Mouse (Mus musculus): ENCODE measurements around the gene Anp32b.
A peak's percentile ranks its signal among the peaks of the same experiment; 100 is the strongest.

The Anp32b gene

DNA sequence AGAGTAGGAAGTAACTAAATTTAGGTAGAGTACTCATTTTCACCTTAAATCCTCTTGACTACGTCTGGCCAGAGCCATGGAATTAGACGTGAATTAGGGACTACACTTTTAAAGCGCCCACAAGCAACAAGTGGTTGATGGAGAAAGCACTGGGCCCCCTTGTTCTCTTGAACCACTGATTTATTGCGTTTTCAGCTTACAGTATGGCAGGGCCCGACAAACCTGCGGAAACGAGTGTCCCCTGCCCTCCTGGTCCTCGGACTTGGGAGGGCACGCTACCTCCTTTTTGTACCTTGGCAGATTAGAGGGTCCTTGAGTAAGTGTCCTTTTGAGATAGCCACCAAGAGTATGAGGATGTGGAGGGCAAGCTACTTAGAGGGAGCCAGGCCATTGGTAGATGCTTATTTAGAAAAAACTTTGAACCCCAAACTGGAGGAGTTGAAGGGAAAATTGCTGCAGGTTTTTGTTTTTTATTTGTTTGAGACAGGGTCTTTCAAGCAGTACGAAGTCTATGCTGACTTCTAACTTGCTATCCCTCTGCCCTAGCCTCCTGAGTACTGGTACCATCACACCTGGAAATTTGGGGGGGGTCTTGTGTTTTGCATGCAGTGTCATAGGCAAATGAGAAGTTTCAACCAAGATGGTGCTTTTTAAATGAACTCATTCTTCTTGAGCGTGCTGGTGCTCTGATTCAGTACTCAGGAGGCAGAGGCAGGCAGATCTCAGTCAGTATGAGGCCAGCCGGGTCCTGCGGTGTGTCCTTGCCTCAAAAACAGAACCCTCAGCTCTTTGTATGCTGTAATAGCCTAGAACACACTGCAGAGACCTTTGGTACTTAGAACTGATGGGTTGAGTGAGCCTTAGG is 2.4 kb downstream of the Anp32b start:
- DNase-seq (ENCODE audit: low spot score): peak; percentile 12

DNA sequence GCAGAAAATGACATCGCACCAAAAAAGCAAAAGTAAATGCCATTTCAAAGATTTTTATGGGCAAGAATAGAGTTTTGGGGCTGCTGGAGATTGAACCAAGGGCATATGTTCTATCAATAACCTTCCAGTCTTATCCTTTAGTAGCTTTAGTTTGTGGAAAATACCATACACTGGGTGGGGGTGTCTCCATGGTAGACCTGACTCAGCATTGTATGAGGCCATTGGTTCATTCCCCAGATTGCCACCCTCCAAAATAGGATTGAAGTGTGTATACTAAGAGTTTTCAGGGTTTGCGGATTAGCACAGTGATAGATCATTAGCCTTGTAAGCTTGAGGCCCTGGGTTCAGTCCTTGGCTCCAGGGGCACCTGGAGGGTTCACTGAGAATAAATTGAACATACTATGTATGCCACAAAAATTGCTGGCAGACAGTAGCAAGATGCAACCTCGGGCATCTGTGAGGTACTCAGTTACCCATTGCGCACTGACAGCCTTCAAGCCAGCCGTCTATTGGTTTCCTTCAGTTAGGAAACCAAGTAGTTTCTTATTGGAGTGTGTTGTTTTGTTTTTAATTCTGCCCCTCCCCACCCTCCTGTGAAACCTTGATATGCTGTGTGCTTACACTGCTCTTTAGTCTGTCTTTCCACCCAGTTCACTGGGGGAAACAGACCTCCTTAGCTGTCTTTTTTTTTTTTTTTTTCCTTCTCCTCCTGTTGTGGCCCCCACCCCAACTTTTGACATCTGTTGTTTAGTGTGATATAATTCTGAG is 3.6 kb downstream of the Anp32b start:
- DNase-seq (ENCODE audit: low spot score): no peak

DNA sequence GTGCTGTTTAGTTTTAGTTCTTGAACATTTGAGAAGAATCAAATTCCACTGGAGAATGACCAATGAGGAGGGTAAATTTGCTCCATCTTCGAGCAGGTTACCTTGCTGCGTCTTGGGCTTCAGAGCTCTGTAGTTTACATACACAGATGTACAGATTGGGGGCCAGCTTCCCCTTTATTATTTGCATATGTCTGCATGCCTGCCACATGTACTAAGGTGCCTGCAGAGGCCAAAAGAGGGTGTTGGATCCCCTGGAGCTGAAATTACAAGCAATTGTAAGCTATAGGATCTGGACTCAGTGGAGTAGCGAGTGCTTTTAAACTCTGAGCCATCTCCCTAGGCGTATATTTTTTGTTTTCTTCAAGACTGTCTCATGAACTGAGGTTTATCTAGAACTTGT is 6.1 kb downstream of the Anp32b start:
- no peak for DNase-seq (ENCODE audit: low spot score)

DNA sequence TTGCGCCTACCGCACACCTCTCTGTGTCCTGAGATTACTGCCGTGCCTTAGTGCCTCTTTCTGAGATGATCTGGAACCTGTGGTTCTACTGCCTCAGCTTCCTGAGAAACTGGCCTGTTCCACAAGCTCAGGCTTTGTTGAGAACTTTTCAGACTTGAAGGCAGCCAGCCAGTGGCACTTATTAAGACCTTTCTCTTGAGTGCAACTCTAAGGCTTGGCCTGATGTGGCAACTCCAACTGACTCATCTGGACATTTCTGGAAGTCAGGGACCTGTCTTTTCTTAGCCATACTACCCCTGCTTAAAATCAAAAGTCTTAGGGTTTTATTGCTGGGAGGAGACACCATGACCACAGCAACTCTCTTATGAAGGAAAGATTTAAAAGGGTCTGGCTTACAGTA is 6.5 kb downstream of the Anp32b start:
- DNase-seq (ENCODE audit: low spot score): no peak

DNA sequence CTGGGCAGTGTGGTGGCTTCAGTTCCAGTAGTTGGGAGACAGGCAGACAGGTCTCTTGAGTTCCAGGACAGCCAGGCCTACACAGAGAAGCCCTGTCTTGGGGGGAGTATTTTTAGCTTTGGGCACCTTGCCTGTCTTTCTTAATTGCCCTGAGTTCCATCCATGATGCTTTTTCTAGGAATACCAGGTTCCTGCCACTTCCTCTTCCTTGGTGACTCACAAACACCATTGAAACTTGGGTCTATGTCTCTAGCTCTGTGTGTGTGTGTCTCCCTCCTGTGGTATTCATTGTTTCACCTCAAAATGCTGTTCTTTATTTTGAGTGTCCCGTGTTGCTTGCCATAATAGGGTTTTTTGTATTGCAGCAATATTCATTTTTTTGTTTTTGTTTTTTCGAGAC is 7.7 kb downstream of the Anp32b start:
- DNase-seq (ENCODE audit: low spot score): no peak

DNA sequence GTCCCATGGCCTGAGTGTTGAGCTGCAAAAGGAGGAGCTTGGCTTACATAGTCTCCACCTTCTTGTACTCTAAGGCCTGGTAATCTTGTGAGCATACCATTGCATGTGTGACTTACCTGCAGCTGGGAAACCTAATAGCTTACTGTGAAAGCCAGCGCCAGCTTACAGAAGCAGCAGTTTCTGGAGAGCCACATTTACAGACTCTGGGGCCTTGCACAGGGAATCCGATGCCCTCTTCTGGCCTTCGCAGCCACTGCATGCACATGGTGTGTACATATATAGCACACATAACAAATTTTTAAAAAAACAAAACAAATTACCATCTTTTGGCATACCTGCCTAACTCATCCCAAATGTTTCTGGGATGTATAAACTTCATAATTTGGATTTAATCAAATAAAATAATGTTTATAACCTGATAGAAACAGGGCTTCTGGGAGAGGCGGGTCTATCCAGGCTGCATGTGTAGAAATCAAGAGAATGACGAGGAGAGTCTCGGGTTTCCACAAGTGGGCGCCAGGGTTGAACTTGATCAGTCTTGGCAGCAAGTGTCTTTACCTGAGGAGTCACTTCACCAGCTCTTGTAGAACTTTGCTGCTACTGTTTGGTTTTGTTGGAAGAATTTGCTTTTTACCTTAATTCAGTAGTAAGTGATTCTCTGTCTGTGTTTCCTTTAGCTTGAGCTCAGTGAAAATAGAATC is 12.6 kb downstream of the Anp32b start:
- no peak for DNase-seq (ENCODE audit: low spot score)

DNA sequence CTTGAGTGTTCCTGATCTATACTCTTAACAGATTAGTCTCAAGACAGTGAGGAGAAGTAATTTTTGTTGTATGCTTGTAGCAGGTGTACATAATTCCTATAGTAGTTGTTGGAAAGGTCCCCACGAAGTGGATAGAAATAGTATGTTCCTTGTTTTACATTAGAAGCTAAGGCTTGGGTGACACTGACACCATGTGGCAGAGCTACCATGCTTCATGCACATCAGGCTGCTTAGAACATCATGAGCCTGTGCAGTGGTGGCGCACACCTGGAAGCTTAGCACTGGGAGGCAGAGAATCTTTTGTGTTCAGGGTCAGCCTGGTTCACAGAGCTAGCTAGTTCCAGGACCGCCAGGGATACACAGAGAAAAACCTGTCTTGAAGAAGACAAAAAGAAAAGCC is 15.0 kb downstream of the Anp32b start:
- no peak for DNase-seq (ENCODE audit: low spot score)

DNA sequence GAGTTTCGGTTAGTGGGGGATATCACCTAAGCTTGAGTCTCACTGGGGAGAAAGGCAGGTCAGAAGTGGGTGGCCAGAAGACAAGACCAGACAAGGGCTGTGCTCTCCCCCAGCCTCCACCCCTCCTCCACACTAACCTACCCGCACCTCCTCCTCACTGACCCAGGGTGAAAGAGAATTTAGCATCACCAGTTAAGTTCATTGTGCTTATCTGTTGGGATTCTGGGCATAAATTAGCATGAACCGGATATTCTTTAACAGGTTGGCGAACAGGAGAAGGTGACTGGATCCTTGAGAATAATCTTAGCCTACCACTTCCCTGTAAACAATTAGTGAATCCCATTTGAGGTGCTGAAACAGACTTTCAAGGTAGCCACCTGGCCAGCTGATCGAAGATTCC is 24.4 kb downstream of the Anp32b start:
- DNase-seq (ENCODE audit: low spot score): no peak

DNA sequence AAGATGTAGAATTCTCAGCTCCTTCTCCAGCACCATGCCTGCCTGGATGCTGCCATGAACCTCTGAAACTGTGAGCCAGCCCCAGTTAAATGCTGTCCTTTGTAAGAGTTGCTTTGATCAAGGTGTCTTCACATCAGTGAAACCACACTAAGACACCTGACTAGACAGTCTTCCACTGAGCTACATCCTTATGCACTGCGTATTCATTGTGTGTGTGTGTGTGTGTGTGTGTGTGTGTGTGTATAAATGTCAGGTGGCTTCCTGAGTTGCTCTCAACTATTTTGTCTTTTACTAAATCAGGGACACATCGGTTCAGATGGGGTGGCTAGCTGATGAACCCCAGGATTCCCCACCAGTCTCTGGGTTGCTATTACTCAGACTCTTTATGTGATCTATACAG is 28.4 kb downstream of the Anp32b start:
- DNase-seq (ENCODE audit: low spot score): no peak

DNA sequence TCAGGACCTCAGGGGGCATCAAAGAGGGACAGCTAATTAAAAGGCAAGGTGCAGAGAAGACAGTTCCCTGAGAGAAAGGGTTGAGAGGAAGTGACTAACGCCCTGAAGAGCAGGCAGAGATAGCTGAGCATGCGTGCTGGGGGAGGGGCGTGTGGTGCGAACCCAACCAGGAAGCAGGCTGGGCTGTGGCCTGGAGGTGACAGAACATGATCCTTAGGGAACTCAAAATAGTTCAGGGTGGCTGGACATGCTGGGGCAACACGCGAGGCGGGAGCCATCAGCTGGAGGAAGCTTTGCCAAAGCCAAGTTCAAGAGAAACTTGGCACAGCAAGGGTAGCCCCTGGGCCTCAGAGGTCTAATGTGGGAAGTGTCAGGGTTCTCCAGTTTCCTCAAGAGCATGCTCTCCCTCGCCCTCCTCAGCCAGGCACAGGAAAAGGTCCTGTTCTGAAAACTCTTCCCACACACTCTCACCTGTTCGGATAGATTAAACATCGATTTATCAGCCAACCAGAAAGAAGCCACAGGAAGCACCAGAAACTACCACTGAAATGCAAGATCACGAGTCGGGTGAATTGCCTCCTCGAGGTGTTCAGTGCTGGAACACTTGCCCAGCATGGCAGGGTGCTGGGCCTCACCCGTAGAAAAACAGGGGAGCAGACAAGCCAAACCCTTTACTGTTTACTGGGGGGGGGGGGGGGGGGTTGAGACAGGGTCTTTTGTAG is 35.2 kb downstream of the Anp32b start:
- peak; percentile 53 for DNase-seq (ENCODE audit: low spot score)

DNA sequence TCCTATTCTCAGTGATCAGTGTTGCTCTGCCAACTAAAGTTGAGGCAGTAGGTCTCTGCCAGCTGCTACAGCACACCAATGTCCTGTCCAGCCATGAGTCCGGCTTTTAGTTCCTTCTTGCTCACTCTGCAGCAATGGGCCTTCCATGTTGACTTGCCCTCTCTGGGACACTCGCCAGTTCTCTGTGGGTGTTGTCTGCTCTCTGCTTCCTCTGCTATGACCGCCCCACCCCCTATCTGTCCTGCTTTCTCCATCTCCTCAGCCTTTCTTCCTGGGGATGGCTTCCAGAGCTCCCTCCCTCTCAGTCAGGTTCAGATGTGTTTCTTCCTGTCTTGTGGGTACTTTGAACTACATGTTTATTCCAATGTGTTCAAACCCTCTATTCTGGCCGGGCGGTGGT is 36.6 kb downstream of the Anp32b start:
- DNase-seq (ENCODE audit: low spot score): no peak

DNA sequence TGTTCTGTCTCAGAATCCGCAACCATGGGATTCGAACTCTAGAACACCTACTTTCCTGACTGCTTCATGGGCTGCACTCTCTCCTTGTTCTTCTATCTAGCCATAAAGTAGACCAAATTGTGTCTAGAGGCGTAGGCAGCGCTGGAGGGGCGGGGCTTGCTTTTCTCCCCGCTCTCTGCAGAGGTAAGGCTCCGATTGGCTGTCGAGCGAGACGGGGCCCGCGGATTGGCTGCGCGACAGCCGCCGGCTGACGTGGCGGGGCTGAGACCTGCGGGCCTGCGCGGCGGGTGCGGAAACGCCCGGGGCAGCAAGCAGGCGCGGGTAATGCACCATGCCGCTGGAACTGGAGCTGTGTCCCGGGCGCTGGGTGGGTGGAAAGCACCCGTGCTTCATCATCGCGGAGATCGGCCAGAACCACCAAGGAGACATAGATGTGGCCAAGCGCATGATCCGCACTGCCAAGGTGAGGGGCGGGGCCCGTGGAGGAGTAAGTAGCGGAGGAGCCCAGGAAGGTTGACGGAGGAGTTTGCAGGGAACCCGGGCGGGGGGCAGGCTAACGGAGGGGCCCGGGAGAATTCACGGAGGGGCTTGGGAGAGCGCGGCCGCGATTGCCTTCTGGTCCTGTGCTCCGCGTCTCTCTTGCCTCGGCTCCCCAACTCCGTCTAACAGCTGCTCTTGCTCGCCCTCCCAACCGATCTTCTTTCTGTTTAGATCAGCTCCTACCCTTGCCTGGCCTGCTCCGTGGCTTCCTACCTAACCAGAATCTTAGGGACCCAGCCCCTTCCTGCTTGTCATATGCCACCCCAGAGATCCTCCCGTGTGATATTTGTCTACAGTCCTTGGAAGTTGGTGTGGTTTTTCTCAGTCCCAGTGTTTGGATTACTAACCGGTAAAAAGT is 38.6 kb downstream of the Anp32b start, which contains the start of gene Nans:
Gene Nans, plus strand, starts transcription at position 221 of the 898 bp plus-strand sequence.
- peak; percentile 91 for DNase-seq (ENCODE audit: low spot score)

DNA sequence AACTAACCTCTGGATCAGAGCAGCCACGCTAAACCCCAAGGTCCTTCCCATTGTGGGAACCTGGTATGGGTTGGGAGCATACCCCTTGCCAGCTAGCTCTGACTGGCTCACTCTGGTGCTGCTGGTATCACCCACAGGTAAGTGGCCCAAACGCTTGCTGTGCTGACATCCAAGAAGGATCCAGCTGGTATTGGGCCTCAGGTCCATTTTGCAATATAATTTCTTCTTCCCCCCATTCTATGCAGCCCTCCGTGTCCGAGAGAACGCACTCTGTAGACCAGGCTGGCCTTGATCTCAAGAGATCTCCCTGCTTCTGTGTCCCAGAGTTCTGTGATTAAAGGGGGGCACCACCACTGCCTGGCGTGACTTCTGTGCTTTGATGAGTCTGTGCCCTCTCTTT is 42.4 kb downstream of the Anp32b start:
- DNase-seq (ENCODE audit: low spot score): no peak

DNA sequence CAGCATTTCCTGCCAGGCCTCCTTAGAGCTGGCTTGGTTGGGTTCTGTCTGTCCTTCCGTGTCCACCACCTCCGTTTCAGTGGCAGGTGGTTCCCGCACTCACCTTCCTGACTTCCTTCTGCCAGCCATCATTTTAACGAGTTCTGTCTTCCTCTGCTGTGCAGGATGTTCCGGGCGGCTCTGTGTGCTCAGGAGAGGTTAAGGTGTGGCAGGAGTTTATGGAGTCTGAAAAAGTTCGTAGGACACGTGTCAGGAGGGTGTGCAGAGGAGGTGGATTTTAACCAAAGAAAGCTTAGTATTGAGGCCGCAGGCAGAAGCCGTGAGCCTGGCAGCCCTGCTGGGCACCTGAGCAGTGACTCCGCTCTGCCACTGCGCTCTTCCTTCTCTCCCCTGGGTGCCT is 44.8 kb downstream of the Anp32b start:
- no peak for DNase-seq (ENCODE audit: low spot score)

DNA sequence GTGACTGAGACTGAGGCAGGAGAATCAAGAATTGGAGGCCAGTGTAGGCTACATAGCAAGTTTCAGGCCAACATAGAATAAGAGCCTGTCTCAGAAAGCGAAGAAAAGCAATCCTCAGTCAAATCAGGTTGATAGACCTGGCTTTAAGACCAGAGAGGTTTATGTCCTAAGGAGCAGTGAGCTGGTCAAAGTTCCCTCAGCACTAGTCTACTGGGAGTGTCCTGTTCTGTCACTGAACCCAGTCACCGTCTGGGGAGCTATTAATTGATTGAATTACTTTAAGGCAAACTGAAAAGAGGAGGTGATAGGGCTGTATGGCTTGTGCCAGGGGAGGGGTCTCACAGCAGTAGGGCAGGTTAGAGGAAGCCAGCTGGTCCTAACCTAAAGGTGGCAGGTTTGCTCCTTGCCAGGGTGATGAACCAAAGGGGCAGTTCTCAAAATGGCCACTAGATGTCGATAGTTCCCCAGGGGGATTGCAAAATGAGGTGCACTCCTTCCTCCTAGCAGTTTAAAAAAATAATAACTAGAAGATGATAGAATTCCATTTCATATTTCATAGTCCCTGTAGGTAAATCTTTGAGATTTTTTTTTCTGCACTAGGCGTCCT is 46.7 kb downstream of the Anp32b start:
- DNase-seq (ENCODE audit: low spot score): peak; percentile 76

DNA sequence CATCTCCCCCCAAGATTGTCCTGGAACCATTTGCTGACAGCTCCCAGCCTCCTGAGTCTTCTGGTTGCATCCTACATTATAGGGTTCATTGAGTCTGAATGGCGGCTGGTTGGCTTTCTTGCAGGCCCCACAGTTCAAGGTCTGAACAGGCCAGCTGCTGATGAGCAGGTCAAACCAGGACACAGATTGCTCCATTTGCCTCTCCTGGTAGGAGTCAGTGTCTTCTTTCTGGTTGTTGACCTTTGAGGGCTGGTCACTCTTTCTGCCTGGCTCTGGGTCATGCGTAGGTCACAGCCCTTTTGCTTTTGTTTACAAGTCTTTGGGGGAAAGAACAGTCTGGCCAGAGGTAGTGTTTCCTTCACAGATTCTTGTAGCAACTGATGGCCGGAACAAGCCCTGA is 47.8 kb downstream of the Anp32b start:
- no peak for DNase-seq (ENCODE audit: low spot score)

DNA sequence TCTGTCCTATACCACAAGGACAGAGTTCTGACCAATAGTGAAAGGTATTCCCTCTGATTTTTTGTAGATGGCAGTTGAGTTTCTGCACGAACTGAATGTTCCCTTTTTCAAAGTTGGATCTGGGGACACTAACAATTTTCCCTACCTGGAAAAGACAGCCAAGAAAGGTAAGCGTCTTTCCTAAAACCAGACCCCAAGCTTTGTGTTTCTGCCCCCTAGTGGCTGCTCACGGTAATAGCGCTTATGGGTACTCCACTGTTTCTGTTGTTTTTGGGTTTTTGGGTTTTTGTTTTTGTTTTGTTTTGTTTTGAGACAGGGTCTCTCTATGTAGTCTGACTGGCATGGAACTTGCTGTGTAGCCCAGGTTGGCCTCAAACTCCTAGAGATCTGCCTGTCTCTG is 48.3 kb downstream of the Anp32b start:
- peak; percentile 35 for DNase-seq (ENCODE audit: low spot score)

DNA sequence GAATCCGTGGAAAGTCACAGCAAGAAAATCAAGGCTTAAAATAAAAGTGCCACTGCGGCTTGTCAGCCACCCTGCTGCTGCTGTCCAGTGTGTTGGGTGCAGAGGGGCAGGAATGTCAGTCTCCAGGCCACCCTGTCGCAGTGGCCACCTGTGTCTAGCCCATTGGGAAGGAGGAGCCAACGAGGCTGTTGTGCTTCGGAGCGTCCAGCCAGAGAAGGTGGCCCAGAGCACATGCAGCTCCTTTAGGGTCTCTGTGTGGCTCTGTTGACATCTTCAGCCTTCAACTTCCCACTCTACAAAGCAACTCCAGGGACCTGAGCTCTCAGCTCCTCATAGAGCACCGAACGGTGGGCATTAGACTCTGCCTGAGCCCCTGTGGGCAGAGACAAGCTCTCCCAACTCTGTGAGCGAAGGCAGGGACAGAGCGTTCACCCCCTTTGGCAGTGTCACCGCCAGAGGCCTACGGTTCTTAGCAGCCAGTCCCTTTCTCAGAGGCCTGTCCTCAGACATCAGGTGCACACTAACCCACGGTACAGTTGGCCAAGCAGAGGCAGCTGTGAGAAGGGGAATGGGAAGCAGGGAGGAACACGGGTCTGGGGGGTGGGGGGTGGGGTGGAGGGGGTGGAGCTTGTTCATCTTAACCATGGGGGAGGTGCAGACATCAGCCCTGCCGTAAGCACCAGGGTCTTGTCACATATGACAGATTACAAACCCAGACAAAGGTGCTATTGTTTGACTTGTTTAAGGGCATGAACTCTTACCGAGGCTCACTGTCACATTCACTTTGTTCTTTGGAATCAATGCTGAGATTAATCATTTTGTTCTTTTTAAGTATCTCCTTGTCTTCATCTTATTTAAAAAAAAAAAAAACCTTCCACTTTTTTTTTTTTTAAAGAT is 52.2 kb downstream of the Anp32b start:
- no peak for DNase-seq (ENCODE audit: low spot score)

DNA sequence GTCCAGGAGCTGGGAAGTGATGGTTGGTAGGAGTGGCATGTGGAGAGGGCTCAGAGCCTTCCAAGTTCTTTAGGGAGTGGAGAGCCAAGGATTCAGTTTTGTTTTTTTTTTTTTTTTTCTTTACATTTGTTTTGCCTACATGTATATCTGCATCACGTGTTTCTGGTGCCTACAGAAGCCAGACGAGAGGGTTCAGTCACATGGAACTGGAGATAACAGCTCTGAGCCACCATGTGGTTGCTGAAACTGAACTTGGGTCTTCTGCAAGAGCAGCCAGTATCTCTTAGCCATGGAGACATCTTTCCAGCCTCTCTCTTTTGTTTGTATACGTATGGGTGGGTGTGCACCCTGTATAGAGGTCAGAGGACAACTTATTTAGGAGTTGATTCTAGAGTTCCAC is 53.2 kb downstream of the Anp32b start:
- no peak for DNase-seq (ENCODE audit: low spot score)

Measured in MN1 (cell line).